Mouse (Mus musculus) cortical plate, adult 2 months (tissue): ENCODE measurements around the gene Sprn.

Experiments used
- CTCF ChIP-seq: fragments of 200-500 bp; IDR thresholded peaks from 2 replicates; pipeline ENCODE4 v1.5.1; 2011; ENCODE audit warnings: mild to moderate bottlenecking, control low read depth, low read length; ENCODE audit not compliant: insufficient read depth; ENCODE audit errors: extremely low read depth
- POLR2A ChIP-seq: fragments of 200-500 bp; IDR thresholded peaks from 2 replicates; pipeline ENCODE4 v1.6.1; 2011; ENCODE audit warnings: mild to moderate bottlenecking, low read length, control low read depth; ENCODE audit not compliant: insufficient read depth; ENCODE audit errors: extremely low read depth

DNA sequence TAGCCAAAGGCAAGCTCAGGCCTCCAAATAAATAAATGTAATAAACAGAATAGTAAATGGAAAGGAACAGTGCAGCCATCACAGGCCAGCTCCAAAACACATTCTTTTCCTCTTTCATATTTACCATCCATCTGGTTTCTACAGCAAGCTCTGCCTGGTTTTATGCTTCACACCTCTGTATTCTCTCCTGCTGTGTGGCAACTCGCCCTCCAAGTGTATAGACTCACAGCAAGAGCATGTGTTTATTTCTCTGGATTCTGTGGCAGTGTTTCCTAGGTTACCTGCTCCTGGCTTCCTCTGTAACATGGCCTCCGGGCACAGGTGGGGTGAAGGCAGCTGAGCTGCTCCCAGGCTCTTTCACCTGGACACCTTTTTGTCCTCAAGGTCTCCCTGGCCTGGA, 37.8 kb upstream of the Sprn start:
- no peak for TF ChIP-seq CTCF
- no peak for TF ChIP-seq POLR2A
